Mouse (Mus musculus) adrenal gland, adult (tissue): Measurements from ENCODE around the gene Apoc1.

Experiments used
- DNase-seq, 2 experiments: peaks; one replicate each; pipeline ENCODE4 v3.0.0; 2022 to 2023; ENCODE audit warnings: low spot score in 1 of 2; ENCODE audit not compliant: inconsistent age in 2 of 2

The Apoc1 gene

GRCm38 (mm10) chr7:19691873-19692865 is at the start of gene Apoc1:
Gene Apoc1, minus strand, starts transcription at chr7:19692660.
- peak in 1 of 2 experiments; percentile 74 for DNase-seq

DNA sequence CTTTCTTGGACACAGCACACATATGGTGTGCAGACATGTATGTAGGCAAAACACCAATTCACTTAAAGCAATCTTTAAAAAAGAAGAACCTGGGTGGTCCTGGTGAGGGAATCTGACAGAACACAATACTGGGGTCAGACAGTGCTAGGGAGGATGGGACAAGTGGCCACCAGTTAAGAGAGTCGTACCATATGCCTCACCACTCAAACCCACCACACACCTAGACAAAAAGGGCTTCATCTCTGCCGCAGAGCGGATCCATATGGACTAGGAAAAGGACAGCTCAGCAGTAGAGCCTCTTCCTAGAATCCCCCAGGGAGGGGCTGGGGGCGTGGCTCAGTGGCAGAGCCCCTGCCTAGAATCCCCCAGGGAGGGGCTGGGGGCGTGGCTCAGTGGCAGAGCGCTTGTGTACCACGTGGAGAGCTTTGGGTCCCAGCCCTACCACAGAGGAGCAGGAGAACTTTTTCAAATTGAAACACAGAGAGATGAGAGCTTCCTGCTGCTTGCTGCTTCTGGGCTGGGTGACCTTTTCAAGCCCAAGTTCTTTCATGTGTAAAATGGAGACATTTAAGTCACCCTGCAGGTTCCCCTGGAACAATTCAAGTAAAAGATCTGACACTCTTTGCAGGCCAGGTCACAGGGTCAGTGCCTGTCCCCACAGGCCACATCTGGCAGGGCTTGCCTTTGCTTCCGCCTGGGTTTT is 49.0 kb upstream of the Apoc1 start:
- DNase-seq = peak; percentile 53 to 67

- peak; percentile 54 to 59 for DNase-seq
Measured at GRCm38 (mm10) chr7:19740269-19740668, 47.8 kb upstream of the Apoc1 start.

DNA sequence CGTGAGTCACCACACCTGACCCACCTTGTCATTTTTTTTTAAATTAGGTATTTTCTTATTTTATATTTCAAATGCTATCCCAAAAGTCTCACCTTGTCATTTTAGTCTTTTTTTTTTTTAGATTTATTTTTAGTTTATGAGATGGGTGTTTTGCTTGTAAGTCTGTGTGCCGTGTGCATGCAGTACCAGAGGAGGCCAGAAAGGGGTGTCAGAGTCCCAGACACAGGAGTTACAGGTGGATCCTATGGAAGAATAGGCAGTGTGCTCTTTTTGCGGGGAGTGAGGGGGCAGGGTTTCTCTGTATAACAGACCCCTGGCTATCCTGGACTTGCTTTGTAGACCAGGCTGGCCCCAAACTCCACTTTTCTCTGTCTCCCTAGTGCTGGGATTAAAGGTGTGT is 46.3 kb upstream of the Apoc1 start:
- peak in 1 of 2 experiments; percentile 46 for DNase-seq

DNA sequence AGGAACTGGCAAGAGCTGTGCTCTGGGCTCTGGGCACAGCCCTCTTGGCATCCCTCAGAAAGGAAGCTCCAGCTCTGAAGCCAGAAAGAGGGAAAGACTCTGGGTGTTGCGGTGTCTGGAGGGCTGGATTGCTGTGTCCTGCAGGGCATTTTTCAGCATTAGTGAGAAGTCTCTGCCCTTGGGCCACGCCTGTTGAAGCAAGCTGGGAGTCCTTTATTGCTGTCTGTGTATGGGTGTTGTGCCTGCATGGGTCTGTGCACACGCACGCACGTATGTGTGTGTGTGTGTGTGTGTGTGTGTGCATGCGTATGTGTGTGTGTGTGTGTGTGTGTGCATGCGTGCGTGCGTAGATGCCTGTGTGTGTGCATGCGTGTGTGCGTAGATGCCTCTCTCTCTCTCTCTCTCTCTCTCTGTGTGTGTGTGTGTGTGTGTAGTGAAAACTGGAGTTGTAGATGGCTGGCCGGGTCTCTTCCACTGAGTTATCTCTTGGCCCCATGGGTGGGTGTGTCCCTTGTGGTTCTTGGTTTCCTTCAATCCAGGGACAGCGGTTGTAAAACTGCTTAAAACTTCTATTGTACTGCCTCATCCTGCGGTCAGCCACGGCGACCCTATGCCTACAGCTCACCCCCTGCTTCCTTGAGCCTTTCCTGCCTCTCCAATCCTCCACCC is 44.1 kb upstream of the Apoc1 start:
- no peak for DNase-seq

- DNase-seq = peak in 1 of 2 experiments; percentile 69
Measured at GRCm38 (mm10) chr7:19734178-19734666, 41.8 kb upstream of the Apoc1 start.

- no peak for DNase-seq
Measured at GRCm38 (mm10) chr7:19726541-19726940, 34.1 kb upstream of the Apoc1 start.

DNA sequence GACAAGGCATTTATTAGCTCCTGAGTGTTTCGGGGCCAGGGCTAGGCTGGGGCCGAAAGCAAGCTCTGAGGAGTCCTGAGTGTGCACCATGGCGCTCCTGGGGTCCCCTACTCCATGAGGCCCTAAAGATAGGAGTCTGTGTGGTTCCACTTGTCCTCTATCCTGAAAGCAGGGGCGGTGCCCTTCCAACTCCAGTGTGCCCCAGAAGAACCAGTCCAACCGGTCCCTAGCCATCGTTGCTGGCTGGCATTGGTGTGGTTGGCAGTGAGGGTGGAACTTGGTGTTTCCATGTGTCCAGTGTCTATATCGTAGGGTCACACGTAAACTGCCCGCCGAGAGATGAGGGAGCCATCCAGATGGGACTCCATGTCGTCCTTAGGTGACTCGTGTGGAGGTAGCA is 31.7 kb upstream of the Apoc1 start:
- DNase-seq = no peak

- peak; percentile 75 to 85 for DNase-seq
Measured at GRCm38 (mm10) chr7:19722754-19723195, 30.3 kb upstream of the Apoc1 start.

- no peak for DNase-seq
Measured at GRCm38 (mm10) chr7:19719200-19719599, 26.7 kb upstream of the Apoc1 start.

DNA sequence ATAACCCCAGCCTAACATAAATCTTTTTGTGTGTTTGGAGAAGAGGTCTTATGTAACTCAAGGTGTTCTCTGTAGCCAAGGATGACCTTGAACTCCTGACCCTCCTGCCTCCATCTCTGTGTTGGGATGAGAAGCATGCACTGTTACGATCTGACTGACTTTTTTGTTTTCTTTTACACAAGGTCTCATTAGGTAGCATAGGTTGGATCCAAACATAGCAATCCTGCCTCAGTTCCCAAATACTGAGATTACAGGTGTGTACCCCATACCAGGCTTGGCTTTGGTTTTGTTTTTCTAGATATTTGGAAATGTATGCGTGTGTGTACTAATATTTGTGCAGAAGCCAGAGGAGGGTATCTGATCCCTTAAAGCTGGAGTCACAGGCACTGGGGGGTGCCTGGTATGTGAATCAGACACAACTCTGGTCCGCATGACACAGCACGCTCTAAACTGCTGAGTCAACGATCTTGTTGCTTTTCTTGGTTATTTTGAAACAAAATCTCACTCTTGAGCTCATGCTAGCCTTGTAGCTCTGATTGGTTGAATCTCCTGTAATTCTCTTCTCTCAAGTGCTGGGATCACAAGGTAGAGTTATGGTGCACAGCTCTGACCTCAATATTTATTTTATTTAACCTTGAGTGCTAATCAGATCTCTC is 26.0 kb upstream of the Apoc1 start:
- peak in 1 of 2 experiments; percentile 69 for DNase-seq

DNA sequence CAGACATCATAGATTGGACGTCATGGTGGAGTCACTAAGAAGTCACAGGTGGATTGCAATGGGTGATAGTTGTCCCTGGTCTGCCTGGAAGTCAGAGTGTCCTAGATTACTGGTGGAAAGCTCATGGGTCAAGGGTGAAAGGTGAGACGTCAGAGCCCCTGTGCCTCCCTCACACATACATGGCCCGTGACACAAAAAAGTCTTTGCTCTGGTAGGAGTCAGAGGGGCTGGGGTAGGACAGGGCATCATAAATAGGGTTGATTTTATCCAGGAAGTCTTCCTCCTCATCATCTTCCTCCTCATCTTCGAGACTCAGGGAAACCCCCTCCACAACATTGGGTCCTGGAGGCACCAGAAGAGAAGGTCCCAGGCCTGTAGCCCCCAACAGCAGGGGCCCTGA is 24.9 kb upstream of the Apoc1 start:
- DNase-seq = no peak

DNA sequence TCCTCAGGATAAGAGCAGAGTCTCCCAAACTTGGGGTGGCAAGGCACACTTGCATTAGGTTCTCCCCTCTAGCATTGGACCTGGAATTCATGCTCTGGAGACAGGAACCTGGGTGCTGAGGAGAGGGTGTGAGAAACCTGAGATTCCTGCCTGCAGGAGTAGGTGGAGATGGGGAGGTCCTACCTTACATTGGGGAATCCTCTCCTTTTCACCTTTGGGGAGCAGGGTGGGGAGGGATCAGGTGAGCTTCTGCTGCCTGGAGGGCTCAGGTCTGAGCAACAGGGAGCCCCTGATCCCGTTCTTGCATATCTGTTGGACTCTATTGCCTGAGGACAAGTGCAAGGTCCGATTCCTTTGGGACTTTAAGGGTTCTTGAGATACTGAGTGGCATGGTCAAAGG is 24.4 kb upstream of the Apoc1 start:
- DNase-seq = peak in 1 of 2 experiments; percentile 60

DNA sequence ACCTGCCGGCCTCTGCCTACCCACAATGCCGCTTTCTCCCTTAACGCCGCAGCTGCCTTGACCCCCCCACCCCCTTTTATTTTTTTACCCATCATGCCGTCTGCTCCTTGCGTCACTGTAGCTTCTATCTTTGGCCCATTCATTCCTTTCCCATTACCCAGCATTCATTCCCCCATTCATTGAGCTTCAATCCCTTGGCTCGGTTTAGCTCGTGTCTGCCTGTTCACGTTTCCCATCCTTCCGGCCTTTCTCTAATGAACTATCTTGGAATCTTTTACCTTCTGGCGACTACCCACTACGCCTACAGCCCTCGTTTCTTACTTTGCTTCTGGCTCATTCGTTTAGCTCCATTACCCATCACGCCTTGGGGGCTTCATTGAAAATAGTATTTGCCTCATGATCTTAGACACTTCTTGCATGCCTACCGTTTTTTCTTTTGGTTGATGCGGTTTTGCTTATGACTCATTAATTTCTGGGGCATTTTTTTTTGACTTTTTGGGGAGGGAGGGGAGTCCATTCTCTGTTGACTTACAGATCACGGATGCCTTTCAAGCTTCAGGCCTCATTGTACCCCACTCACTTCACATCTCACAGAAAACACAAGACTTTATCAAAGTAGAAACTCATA is 23.7 kb upstream of the Apoc1 start:
- DNase-seq = no peak

DNA sequence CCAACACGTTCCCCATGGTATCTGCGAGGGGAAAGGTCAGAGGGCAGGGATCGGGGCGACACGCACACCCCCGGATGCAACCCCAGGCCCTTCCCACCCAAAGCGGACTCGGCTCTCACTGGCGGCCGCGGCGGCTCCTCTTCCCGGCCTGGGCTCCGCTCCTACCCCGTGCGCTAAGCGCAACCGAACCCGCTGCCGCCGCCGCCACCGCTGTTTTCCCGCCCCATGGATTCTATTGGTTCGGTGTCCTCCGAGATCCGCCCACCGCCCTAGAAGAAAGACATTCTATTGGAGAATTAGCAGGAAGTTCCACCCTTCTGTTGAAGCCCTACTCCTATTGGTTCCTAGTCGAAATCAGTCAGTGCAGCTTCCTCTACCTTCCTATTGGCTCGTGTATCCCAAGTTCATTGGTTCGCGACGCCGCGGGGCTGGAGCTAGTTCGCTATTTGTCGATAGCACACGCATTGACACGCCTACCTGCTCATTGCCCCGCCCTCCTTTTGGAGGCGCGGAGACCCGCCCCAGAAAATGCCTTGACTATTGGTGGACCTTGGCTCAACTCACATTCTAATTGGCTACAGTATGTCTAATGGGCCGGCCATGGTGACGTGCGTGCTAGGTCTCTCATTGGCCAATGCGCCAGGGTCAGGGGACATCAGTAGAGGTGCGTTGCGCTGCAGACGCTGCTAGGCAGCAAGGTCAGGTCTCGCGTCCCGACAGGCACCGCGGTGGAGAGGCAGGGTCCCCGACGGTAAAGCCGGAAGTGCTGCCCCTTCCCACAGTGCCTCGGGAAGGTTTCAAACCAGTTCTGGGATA is 23.0 kb upstream of the Apoc1 start, which contains the start of gene Tomm40:
Gene Tomm40 (minus strand): TSS at position 200 of the 816 bp plus-strand sequence.
- peak; percentile 99 to 100 for DNase-seq

DNA sequence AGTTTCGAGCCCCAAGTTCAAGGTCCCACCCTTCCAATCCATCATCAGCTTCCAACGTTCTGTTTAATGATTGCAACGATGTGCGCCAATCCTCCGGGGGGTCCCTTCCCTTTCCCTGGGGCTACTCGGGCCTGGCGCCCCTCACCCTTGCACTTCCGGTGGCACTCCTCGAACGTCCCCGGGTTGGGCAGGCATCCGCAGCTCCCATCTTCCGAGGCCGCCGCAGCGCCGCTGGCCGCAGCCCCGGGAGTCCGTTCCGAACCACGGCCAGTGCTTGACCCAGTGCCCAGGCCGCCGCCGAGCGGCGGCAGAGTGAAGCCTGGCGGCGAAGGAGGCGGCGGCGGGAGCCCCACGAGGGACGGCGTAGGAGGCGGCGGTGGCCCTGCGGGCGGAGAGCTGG is 22.4 kb upstream of the Apoc1 start:
- no peak for DNase-seq

GRCm38 (mm10) chr7:19713598-19713997 is 21.1 kb upstream of the Apoc1 start:
- DNase-seq = peak in 1 of 2 experiments; percentile 46

- peak in 1 of 2 experiments; percentile 76 for DNase-seq
Measured at GRCm38 (mm10) chr7:19713196-19713595, 20.7 kb upstream of the Apoc1 start.

DNA sequence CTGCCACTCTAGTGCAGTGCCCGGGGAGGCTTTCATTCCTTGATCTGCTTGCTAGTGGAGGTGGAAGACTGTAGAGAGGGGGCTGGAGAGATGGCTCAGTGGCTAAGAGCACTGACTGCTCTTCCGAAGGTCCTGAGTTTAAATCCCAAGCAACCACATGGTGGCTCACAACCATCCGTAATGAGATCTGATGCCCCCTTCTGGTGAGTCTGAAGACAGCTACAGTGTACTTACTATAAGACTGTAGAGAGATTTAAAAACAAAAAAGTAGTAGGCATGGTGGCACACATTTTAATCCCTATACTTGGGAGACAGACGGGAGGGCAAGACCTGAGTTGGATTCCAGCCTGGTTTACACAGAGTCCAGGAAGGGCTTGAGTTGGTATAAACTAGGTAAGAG is 20.0 kb upstream of the Apoc1 start:
- DNase-seq = peak in 1 of 2 experiments; percentile 55
